Mouse (Mus musculus) hindbrain, embryonic 11.5 days (tissue): ENCODE measurements around the gene Cpn1. TPM values are rescaled to one million over a fixed set of nuclear protein-coding genes. Genes with fewer than 3 reads are reported as not detected.

Source experiments
- ATAC-seq: fragments of 200-750 bp; cut with Nextera tagmentation; 2 replicates; pipeline ENCODE4 v1.8.0; 2017; ENCODE audit warnings: mild to moderate bottlenecking, moderate TSS enrichment, moderate library complexity; ENCODE audit not compliant: low FRiP score
- DNase-seq: peaks from one replicate; pipeline ENCODE4 v3.0.0-alpha.2; 2015; ENCODE audit warnings: low spot score
- H3K27ac ChIP-seq: fragments of 300-500 bp; sonication (generic); 2 replicates; pipeline ENCODE4 v1.5.1; 2014; ENCODE audit warnings: mild to moderate bottlenecking, low read depth, low read length
- H3K27me3 ChIP-seq: fragments of 300-500 bp; sonication (generic); 2 replicates; pipeline ENCODE4 v1.6.1; 2014; ENCODE audit warnings: mild to moderate bottlenecking, low read length, moderate library complexity, mixed read lengths; ENCODE audit not compliant: control insufficient read depth, insufficient read depth
- H3K36me3 ChIP-seq: fragments of 300-500 bp; sonication (generic); 2 replicates; pipeline ENCODE4 v1.6.1; 2014; ENCODE audit warnings: mild to moderate bottlenecking, low read length, moderate library complexity, mixed read lengths; ENCODE audit not compliant: control insufficient read depth, insufficient read depth
- H3K4me1 ChIP-seq: fragments of 300-500 bp; sonication (generic); replicated peaks from 2 replicates; pipeline ENCODE4 v1.6.1; 2014; ENCODE audit warnings: low read length, mixed read lengths; ENCODE audit not compliant: control insufficient read depth, insufficient read depth
- H3K4me2 ChIP-seq: fragments of 300-500 bp; sonication (generic); replicated peaks from 2 replicates; pipeline ENCODE4 v1.6.1; 2014; ENCODE audit warnings: mild to moderate bottlenecking, low read depth, low read length
- H3K4me3 ChIP-seq: fragments of 300-500 bp; sonication (generic); 2 replicates; pipeline ENCODE4 v1.5.1; 2014; ENCODE audit warnings: low read depth, low read length
- H3K9ac ChIP-seq: fragments of 300-500 bp; sonication (generic); 2 replicates; pipeline ENCODE4 v1.6.1; 2014; ENCODE audit warnings: low read depth, low read length
- H3K9me3 ChIP-seq: fragments of 300-500 bp; sonication (generic); 2 replicates; pipeline ENCODE4 v1.6.1; 2016; ENCODE audit warnings: low read length; ENCODE audit not compliant: control insufficient read depth
- WGBS: fragments of 180-500 bp; shearing (Covaris S2); extraction: QIAGEN DNeasy Blood & Tissue Kit; methylation state at CpG from one replicate; pipeline ENCODE4 v1.1.7; 2014; 5-methylcytosine and 5-hydroxymethylcytosine counted together
- polyA plus RNA-seq: library from polyadenylated mRNA; unstranded; fragments of >200 nt; fragmentation: Nextera tagmentation; extraction: Ambion mirVana; gene quantifications from 2 replicates; pipeline ENCODE4 v1.2.1, GENCODE M21; 2014

Cpn1 gene
- polyA plus RNA-seq, 1 experiment from 2014 or later = 0.54 TPM

GRCm38 (mm10) chr19:43974221-43974620, 12.1 kb downstream of the Cpn1 start:
- Histone ChIP-seq H3K4me1 (no peaks in the 10 kb centered on the region), H3K27ac (no peak overlapping the region), H3K27me3 (no peaks in the 10 kb centered on the region), H3K36me3 (no peaks in the 10 kb centered on the region), H3K4me2 (no peak overlapping the region), H3K4me3 (no peak overlapping the region), H3K9me3 (no peaks in the 10 kb centered on the region), H3K9ac (no peak overlapping the region)
- ATAC-seq (no peak), DNase-seq (no peak)
- 92% methylated on average over 6 of the region's 6 CpGs for WGBS

- no peak overlapping the region for H3K4me2 ChIP-seq
- H3K9me3 ChIP-seq = no peaks in the 10 kb centered on the region
- ATAC-seq (no peak), DNase-seq (no peak)
- H3K9ac ChIP-seq = no peak overlapping the region
- H3K4me3 ChIP-seq = no peak overlapping the region
- H3K27ac ChIP-seq = no peak overlapping the region
- H3K36me3 ChIP-seq = no peaks in the 10 kb centered on the region
- WGBS = 96% methylated on average over 9 of the region's 9 CpGs
- no peaks in the 10 kb centered on the region for H3K27me3 ChIP-seq
- no peaks in the 10 kb centered on the region for H3K4me1 ChIP-seq
Observed at GRCm38 (mm10) chr19:43973711-43974110, 12.6 kb downstream of the Cpn1 start.

GRCm38 (mm10) chr19:43972129-43972528, 14.2 kb downstream of the Cpn1 start:
- no peaks in the 10 kb centered on the region for H3K9me3 ChIP-seq
- no peak overlapping the region for H3K4me3 ChIP-seq
- no peaks in the 10 kb centered on the region for H3K27me3 ChIP-seq
- H3K36me3 ChIP-seq = no peaks in the 10 kb centered on the region
- no peak overlapping the region for H3K4me2 ChIP-seq
- H3K27ac ChIP-seq = no peak overlapping the region
- 92% methylated on average over 8 of the region's 8 CpGs for WGBS
- ATAC-seq = no peak
- H3K4me1 ChIP-seq = no peaks in the 10 kb centered on the region
- no peak overlapping the region for H3K9ac ChIP-seq
- no peak for DNase-seq

GRCm38 (mm10) chr19:43968436-43969026, 17.8 kb downstream of the Cpn1 start:
- H3K36me3 ChIP-seq = no peaks in the 10 kb centered on the region
- WGBS = 42% methylated on average over 8 of the region's 11 CpGs
- no peaks in the 10 kb centered on the region for H3K4me1 ChIP-seq
- H3K27ac ChIP-seq = no peak overlapping the region
- no peak overlapping the region for H3K9ac ChIP-seq
- no peak overlapping the region for H3K4me2 ChIP-seq
- H3K9me3 ChIP-seq = no peaks in the 10 kb centered on the region
- H3K4me3 ChIP-seq = no peak overlapping the region
- ATAC-seq (no peak), DNase-seq (peak; percentile 14)
- no peaks in the 10 kb centered on the region for H3K27me3 ChIP-seq

- DNase-seq (no peak), ATAC-seq (no peak)
- no peak overlapping the region for H3K4me2 ChIP-seq
- no peak overlapping the region for H3K9ac ChIP-seq
- no peaks in the 10 kb centered on the region for H3K4me1 ChIP-seq
- no peak overlapping the region for H3K4me3 ChIP-seq
- no peaks in the 10 kb centered on the region for H3K36me3 ChIP-seq
- WGBS = 88% methylated on average over 2 of the region's 2 CpGs
- no peaks in the 10 kb centered on the region for H3K9me3 ChIP-seq
- H3K27ac ChIP-seq = no peak overlapping the region
- H3K27me3 ChIP-seq = no peaks in the 10 kb centered on the region
Observed at GRCm38 (mm10) chr19:43966481-43966880, 19.9 kb downstream of the Cpn1 start.

- no peak for DNase-seq
- 90% methylated on average over 11 of the region's 11 CpGs for WGBS
Observed at GRCm38 (mm10) chr19:43965496-43966085, 20.8 kb downstream of the Cpn1 start.

GRCm38 (mm10) chr19:43962795-43963194, 23.6 kb downstream of the Cpn1 start:
- no peaks in the 10 kb centered on the region for H3K4me1 ChIP-seq
- no peaks in the 10 kb centered on the region for H3K27me3 ChIP-seq
- no peak overlapping the region for H3K4me3 ChIP-seq
- H3K4me2 ChIP-seq = no peak overlapping the region
- H3K36me3 ChIP-seq = no peaks in the 10 kb centered on the region
- no peak overlapping the region for H3K9ac ChIP-seq
- no peaks in the 10 kb centered on the region for H3K9me3 ChIP-seq
- WGBS = 65% methylated on average over 9 of the region's 9 CpGs
- H3K27ac ChIP-seq = no peak overlapping the region
- no peak for ATAC-seq
- DNase-seq = no peak

More at GRCm38 (mm10) chr19:43965496-43966085, 20.8 kb downstream of the Cpn1 start:
- H3K36me3 ChIP-seq = no peaks in the 10 kb centered on the region
- no peaks in the 10 kb centered on the region for H3K9me3 ChIP-seq
- H3K4me3 ChIP-seq = no peak overlapping the region
- no peak overlapping the region for H3K27ac ChIP-seq
- no peaks in the 10 kb centered on the region for H3K27me3 ChIP-seq
- H3K4me1 ChIP-seq = no peaks in the 10 kb centered on the region
- no peak overlapping the region for H3K4me2 ChIP-seq
- no peak for ATAC-seq
- H3K9ac ChIP-seq = no peak overlapping the region

- no peak for ATAC-seq
- no peaks in the 10 kb centered on the region for H3K4me1 ChIP-seq
- no peak overlapping the region for H3K4me3 ChIP-seq
- H3K27me3 ChIP-seq = no peaks in the 10 kb centered on the region
- H3K4me2 ChIP-seq = no peak overlapping the region
- peak; percentile 30 for DNase-seq
- H3K36me3 ChIP-seq = no peaks in the 10 kb centered on the region
- no peaks in the 10 kb centered on the region for H3K9me3 ChIP-seq
- 88% methylated on average over 2 of the region's 2 CpGs for WGBS
- H3K27ac ChIP-seq = no peak overlapping the region
- H3K9ac ChIP-seq = no peak overlapping the region
Observed at GRCm38 (mm10) chr19:43961185-43961584, 25.2 kb downstream of the Cpn1 start.

- H3K27ac ChIP-seq = no peak overlapping the region
- H3K4me2 ChIP-seq = no peak overlapping the region
- H3K9me3 ChIP-seq = no peaks in the 10 kb centered on the region
- H3K36me3 ChIP-seq = no peaks in the 10 kb centered on the region
- no peak for DNase-seq
- 92% methylated on average over 11 of the region's 11 CpGs for WGBS
- H3K27me3 ChIP-seq = no peaks in the 10 kb centered on the region
- H3K9ac ChIP-seq = no peak overlapping the region
- ATAC-seq = no peak
- no peaks in the 10 kb centered on the region for H3K4me1 ChIP-seq
- no peak overlapping the region for H3K4me3 ChIP-seq
Observed at GRCm38 (mm10) chr19:43960014-43960413, 26.3 kb downstream of the Cpn1 start.
